Mouse (Mus musculus) C2C12 (cell line): ENCODE results near the gene Asb15.

ENCODE experiments used
- CEBPB ChIP-seq: IDR thresholded peaks from one replicate; pipeline ENCODE4 v1.6.1; 2011; ENCODE audit warnings: low read depth, mild to moderate bottlenecking, control low read depth, moderate library complexity
- CTCF ChIP-seq: IDR thresholded peaks from one replicate; pipeline ENCODE4 v1.5.1; 2011; ENCODE audit not compliant: control insufficient read depth, insufficient read depth, insufficient read length
- FOSL1 ChIP-seq: IDR thresholded peaks from one replicate; pipeline ENCODE4 v1.8.0; 2011; ENCODE audit warnings: mild to moderate bottlenecking, low read length; ENCODE audit not compliant: poor library complexity, insufficient read depth, severe bottlenecking
- MAX ChIP-seq: IDR thresholded peaks from one replicate; pipeline ENCODE4 v1.6.1; 2011; ENCODE audit warnings: mild to moderate bottlenecking, control low read depth
- MYOG ChIP-seq: IDR thresholded peaks from one replicate; pipeline ENCODE4 v1.6.1; 2011; ENCODE audit not compliant: control insufficient read depth, insufficient read length; ENCODE audit errors: extremely low read depth
- USF1 ChIP-seq: IDR thresholded peaks from one replicate; pipeline ENCODE4 v1.6.1; 2011; ENCODE audit warnings: low read depth, mild to moderate bottlenecking, control low read depth, moderate library complexity

- no peak for TF ChIP-seq CEBPB
- TF ChIP-seq MYOG, result no peak
- no peak for TF ChIP-seq CTCF
- TF ChIP-seq MAX, result no peak
- no peak for TF ChIP-seq FOSL1
- no peak for TF ChIP-seq USF1
Measured at GRCm38 (mm10) chr6:24619285-24620045, 91.5 kb downstream of the Asb15 start.
